ENCODE assay signal across 14 mouse cellular contexts in the genomic region with DNA sequence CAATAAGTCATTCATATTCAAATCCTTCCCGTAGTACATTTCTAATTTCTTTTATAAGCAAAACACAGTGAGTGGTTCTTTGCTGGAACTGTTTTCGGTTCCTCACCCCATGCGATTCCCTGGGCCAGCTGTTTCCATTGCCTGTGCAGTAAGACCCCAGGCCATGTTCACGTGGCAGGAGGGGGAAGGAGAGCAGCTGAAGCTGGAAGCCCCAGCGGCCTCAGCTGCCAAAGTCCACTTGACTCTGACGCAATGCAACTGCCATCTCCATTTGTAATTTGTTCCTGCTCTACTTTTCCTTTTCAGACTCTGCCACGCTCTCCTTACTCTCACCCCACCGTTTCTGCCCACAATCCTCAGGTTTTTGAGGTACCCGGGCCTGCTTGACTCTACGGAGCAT.
DNase-seq lines count a peak whose midpoint lies in the region; ATAC-seq and TF ChIP-seq lines count a peak whose summit lies in the region.
"Had no signal": no experiment of that assay in that cellular context is flagged by ENCODE, and none has a peak within 500 bp of the region (broad histone marks: within the 10 kb centered on the region; RNA-seq: fewer than 3 reads in every experiment).

No protein-coding gene starts in this region.

- no peaks in the 10 kb centered on the region for H3K4me1 ChIP-seq in embryonic facial prominence, embryonic 14.5 days (ENCODE audit: control insufficient read depth, insufficient read depth, low read length)
- no peaks in the 10 kb centered on the region for H3K4me1 ChIP-seq in embryonic facial prominence, embryonic 10.5 days
- H3K4me1 ChIP-seq in limb, embryonic 14.5 days (ENCODE audit: control insufficient read depth, insufficient read depth, low read length): no peaks in the 10 kb centered on the region
- H3K4me1 ChIP-seq in hindbrain, embryonic 14.5 days (replicated peaks; ENCODE audit: control insufficient read depth, insufficient read depth, low read length): no peaks in the 10 kb centered on the region
- H3K4me1 ChIP-seq: heart, embryonic 15.5 days had no signal

- peak overlapping the region; percentile 33; the same call in 1 of the 2 replicates for H3K27ac ChIP-seq in embryonic facial prominence, embryonic 14.5 days (replicated peaks; ENCODE audit: low read depth, low read length)
- H3K27ac ChIP-seq in embryonic facial prominence, embryonic 10.5 days (replicated peaks): no peak overlapping the region
- peak overlapping the region; percentile 46 for H3K27ac ChIP-seq in gastrocnemius, adult 2 months
- H3K27ac ChIP-seq in limb, embryonic 14.5 days (replicated peaks; ENCODE audit: low read depth, low read length): peak overlapping the region; percentile 72
- no peak overlapping the region for H3K27ac ChIP-seq in hindbrain, embryonic 14.5 days
- H3K27ac ChIP-seq: heart, embryonic 15.5 days had no signal

- no peak for TF ChIP-seq CTCF in gastrocnemius, adult 2 months (IDR thresholded peaks at IDR 0.05)

- H3K9ac ChIP-seq in embryonic facial prominence, embryonic 14.5 days (ENCODE audit: low read depth, low read length): no peak overlapping the region
- H3K9ac ChIP-seq in limb, embryonic 14.5 days (ENCODE audit: low read depth, low read length, severe bottlenecking): no peak overlapping the region
- no peak overlapping the region for H3K9ac ChIP-seq in hindbrain, embryonic 14.5 days
- H3K9ac ChIP-seq: heart, embryonic 15.5 days had no signal

- WGBS in embryonic facial prominence, embryonic 14.5 days: 69% methylated on average over 9 of the region's 10 CpGs
- 79% methylated on average over 10 of the region's 10 CpGs for WGBS in embryonic facial prominence, embryonic 10.5 days
- 67% methylated on average over 9 of the region's 10 CpGs for WGBS in limb, embryonic 14.5 days
- WGBS in hindbrain, embryonic 14.5 days: 82% methylated on average over 9 of the region's 10 CpGs

- no peak for ATAC-seq in embryonic facial prominence, embryonic 14.5 days (ENCODE audit: low read depth)
- peak; percentile 50; the same call in 1 of the 2 replicates for ATAC-seq in limb, embryonic 14.5 days (ENCODE audit: low FRiP score, low read depth)
- no peak for ATAC-seq in hindbrain, embryonic 14.5 days (ENCODE audit: low FRiP score)
- ATAC-seq: forebrain, embryonic 14.5 days had no signal

- intact Hi-C loops in gastrocnemius, adult 2 months (cut with DNase I): no loop called here

- TF ChIP-seq POLR2A in limb, embryonic 14.5 days (IDR thresholded peaks at IDR 0.05; ENCODE audit: borderline replicate concordance, extremely low read depth, insufficient read depth, insufficient read length): no peak

- no peaks in the 10 kb centered on the region for H3K27me3 ChIP-seq in embryonic facial prominence, embryonic 14.5 days (replicated peaks; ENCODE audit: control insufficient read depth, insufficient read depth, low read length)
- no peaks in the 10 kb centered on the region for H3K27me3 ChIP-seq in embryonic facial prominence, embryonic 10.5 days (replicated peaks; ENCODE audit: low read depth, poor library complexity, severe bottlenecking)
- no peaks in the 10 kb centered on the region for H3K27me3 ChIP-seq in limb, embryonic 14.5 days (ENCODE audit: control insufficient read depth, insufficient read depth, low read length)
- no peaks in the 10 kb centered on the region for H3K27me3 ChIP-seq in hindbrain, embryonic 14.5 days (ENCODE audit: control insufficient read depth, insufficient read depth, low read length)
- H3K27me3 ChIP-seq: heart, embryonic 15.5 days had no signal

- DNase-seq in embryonic facial prominence, embryonic 14.5 days (ENCODE audit: low spot score): peak; percentile 56
- DNase-seq in embryonic facial prominence, embryonic 10.5 days (ENCODE audit: low spot score): no peak
- peak; percentile 1 for DNase-seq in NIH3T3 (ENCODE audit: low read depth)
- peak; percentile 53 for DNase-seq in gastrocnemius, adult 2 months
- DNase-seq in limb, embryonic 14.5 days (ENCODE audit: low spot score): peak; percentile 41
- DNase-seq in thymus, postnatal 25 days: no peak
- DNase-seq in hindbrain, embryonic 14.5 days (ENCODE audit: low spot score): no peak
- DNase-seq in right cerebral cortex, adult 2 months (ENCODE audit: low spot score in 2 of 2): no peak
- DNase-seq: embryo, embryonic 11 days; kidney, adult 11 months; layer of hippocampus, postnatal 36 days; retina, postnatal 1 day had no signal

- H3K9me3 ChIP-seq in embryonic facial prominence, embryonic 14.5 days (ENCODE audit: control insufficient read depth, low read length): no peaks in the 10 kb centered on the region
- H3K9me3 ChIP-seq in embryonic facial prominence, embryonic 10.5 days: no peaks in the 10 kb centered on the region
- no peaks in the 10 kb centered on the region for H3K9me3 ChIP-seq in limb, embryonic 14.5 days (ENCODE audit: control insufficient read depth, low read length)
- H3K9me3 ChIP-seq in hindbrain, embryonic 14.5 days (ENCODE audit: control insufficient read depth, low read length): no peaks in the 10 kb centered on the region
- H3K9me3 ChIP-seq: heart, embryonic 15.5 days had no signal

- H3K4me3 ChIP-seq in embryonic facial prominence, embryonic 14.5 days (ENCODE audit: low read depth, low read length): no peak overlapping the region
- no peak overlapping the region for H3K4me3 ChIP-seq in embryonic facial prominence, embryonic 10.5 days
- H3K4me3 ChIP-seq in gastrocnemius, adult 2 months: no peak overlapping the region
- no peak overlapping the region for H3K4me3 ChIP-seq in limb, embryonic 14.5 days (replicated peaks; ENCODE audit: low read length)
- no peak overlapping the region for H3K4me3 ChIP-seq in hindbrain, embryonic 14.5 days (replicated peaks; ENCODE audit: low read length)
- H3K4me3 ChIP-seq: heart, embryonic 15.5 days had no signal

- no peak overlapping the region for H3K4me2 ChIP-seq in embryonic facial prominence, embryonic 14.5 days (ENCODE audit: low read depth, low read length)
- H3K4me2 ChIP-seq in limb, embryonic 14.5 days (replicated peaks; ENCODE audit: low read depth, low read length, severe bottlenecking): no peak overlapping the region
- no peak overlapping the region for H3K4me2 ChIP-seq in hindbrain, embryonic 14.5 days (replicated peaks)
- H3K4me2 ChIP-seq: heart, embryonic 15.5 days had no signal

- H3K36me3 ChIP-seq in embryonic facial prominence, embryonic 14.5 days (ENCODE audit: control insufficient read depth, insufficient read depth, low read length): no peaks in the 10 kb centered on the region
- no peaks in the 10 kb centered on the region for H3K36me3 ChIP-seq in embryonic facial prominence, embryonic 10.5 days (replicated peaks)
- no peaks in the 10 kb centered on the region for H3K36me3 ChIP-seq in limb, embryonic 14.5 days (ENCODE audit: control insufficient read depth, insufficient read depth, low read length)
- H3K36me3 ChIP-seq in hindbrain, embryonic 14.5 days (replicated peaks; ENCODE audit: control insufficient read depth, insufficient read depth): no peaks in the 10 kb centered on the region
- H3K36me3 ChIP-seq: heart, embryonic 15.5 days had no signal

Comparison
In these comparisons a context has a peak if more than half of its experiments do, and no peak if none do; other contexts are left out.
1. DNase-seq: peak in embryonic facial prominence, embryonic 14.5 days (single experiment), NIH3T3 (single experiment), gastrocnemius, adult 2 months (single experiment) and limb, embryonic 14.5 days (single experiment); none in embryonic facial prominence, embryonic 10.5 days (single experiment), thymus, postnatal 25 days (single experiment), hindbrain, embryonic 14.5 days (single experiment) and right cerebral cortex, adult 2 months (0 of 2).
2. H3K27ac ChIP-seq: peak in embryonic facial prominence, embryonic 14.5 days (single experiment), gastrocnemius, adult 2 months (single experiment) and limb, embryonic 14.5 days (single experiment); none in embryonic facial prominence, embryonic 10.5 days (single experiment) and hindbrain, embryonic 14.5 days (single experiment).